Mouse (Mus musculus): ENCODE results near the gene Extl2.

Gene Extl2

GRCm38 (mm10) chr3:116007941-116008440, 729 bp downstream of the Extl2 start:
- peak; percentile 53 for DNase-seq (ENCODE audit: low read depth, low spot score)

- no peak for DNase-seq (ENCODE audit: low read depth, low spot score)
Observed at GRCm38 (mm10) chr3:116009622-116010344, 2.5 kb downstream of the Extl2 start.

- DNase-seq (ENCODE audit: low read depth, low spot score): no peak
Observed at GRCm38 (mm10) chr3:116014901-116015300, 7.6 kb downstream of the Extl2 start.

- no peak for DNase-seq (ENCODE audit: low read depth, low spot score)
Observed at GRCm38 (mm10) chr3:116016116-116016515, 8.9 kb downstream of the Extl2 start.

GRCm38 (mm10) chr3:116018606-116019005, 11.3 kb downstream of the Extl2 start:
- DNase-seq (ENCODE audit: low read depth, low spot score): no peak

GRCm38 (mm10) chr3:116019136-116019535, 11.9 kb downstream of the Extl2 start:
- no peak for DNase-seq (ENCODE audit: low read depth, low spot score)

GRCm38 (mm10) chr3:116024236-116024635, 17.0 kb downstream of the Extl2 start:
- no peak for DNase-seq (ENCODE audit: low read depth, low spot score)

- DNase-seq (ENCODE audit: low read depth, low spot score): no peak
Observed at GRCm38 (mm10) chr3:116024669-116025068, 17.4 kb downstream of the Extl2 start.

GRCm38 (mm10) chr3:116025701-116026100, 18.4 kb downstream of the Extl2 start:
- no peak for DNase-seq (ENCODE audit: low read depth, low spot score)

GRCm38 (mm10) chr3:116026996-116027395, 19.7 kb downstream of the Extl2 start:
- DNase-seq (ENCODE audit: low read depth, low spot score): no peak

- DNase-seq (ENCODE audit: low read depth, low spot score): no peak
Observed at GRCm38 (mm10) chr3:116030152-116030788, 23.0 kb downstream of the Extl2 start.

- no peak for DNase-seq (ENCODE audit: low read depth, low spot score)
Observed at GRCm38 (mm10) chr3:116033218-116033870, 26.1 kb downstream of the Extl2 start.

GRCm38 (mm10) chr3:116033871-116034222, 26.6 kb downstream of the Extl2 start:
- peak; percentile 66 for DNase-seq (ENCODE audit: low read depth, low spot score)

GRCm38 (mm10) chr3:116040776-116041175, 33.5 kb downstream of the Extl2 start:
- no peak for DNase-seq (ENCODE audit: low read depth, low spot score)

GRCm38 (mm10) chr3:116046000-116046399, 38.7 kb downstream of the Extl2 start:
- DNase-seq (ENCODE audit: low read depth, low spot score): no peak

- no peak for DNase-seq (ENCODE audit: low read depth, low spot score)
Observed at GRCm38 (mm10) chr3:116047034-116047433, 39.8 kb downstream of the Extl2 start.

- DNase-seq (ENCODE audit: low read depth, low spot score): no peak
Observed at GRCm38 (mm10) chr3:116057078-116057477, 49.8 kb downstream of the Extl2 start.

GRCm38 (mm10) chr3:116060320-116060719, 53.1 kb downstream of the Extl2 start:
- DNase-seq (ENCODE audit: low read depth, low spot score): no peak

- DNase-seq (ENCODE audit: low read depth, low spot score): no peak
Observed at GRCm38 (mm10) chr3:116062141-116062540, 54.9 kb downstream of the Extl2 start.

- no peak for DNase-seq (ENCODE audit: low read depth, low spot score)
Observed at GRCm38 (mm10) chr3:116072584-116072983, 65.3 kb downstream of the Extl2 start.

GRCm38 (mm10) chr3:116076739-116077138, 69.5 kb downstream of the Extl2 start:
- no peak for DNase-seq (ENCODE audit: low read depth, low spot score)

GRCm38 (mm10) chr3:116078490-116078889, 71.2 kb downstream of the Extl2 start:
- no peak for DNase-seq (ENCODE audit: low read depth, low spot score)
